Mouse (Mus musculus) cerebellum, adult 9-10 months (tissue): ENCODE results near the gene Soga1.
A peak's percentile ranks its signal among the peaks of the same experiment; 100 is the strongest.

ENCODE experiments used
- DNase-seq: peaks from one replicate; pipeline ENCODE4 v3.0.0; 2022

The Soga1 gene

DNA sequence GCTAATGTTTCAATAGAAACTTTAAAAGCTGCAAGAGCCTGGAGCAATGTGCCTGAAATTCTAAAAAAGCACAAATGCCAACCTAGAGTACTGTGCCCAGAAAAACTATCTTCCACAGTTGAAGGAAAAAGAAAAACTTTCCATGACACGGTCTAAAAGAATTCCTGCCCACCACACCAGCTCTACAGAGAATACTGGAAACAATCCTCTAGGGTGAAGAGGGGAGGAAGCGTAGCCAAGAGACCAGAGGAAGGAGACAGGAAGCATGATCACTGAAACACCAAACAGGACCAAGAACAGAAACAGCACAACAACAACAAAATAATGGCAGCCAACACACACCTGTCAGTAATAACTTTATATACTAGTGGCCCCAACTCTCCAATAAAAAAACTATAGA, 99.0 kb downstream of the Soga1 start:
- DNase-seq: no peak

DNA sequence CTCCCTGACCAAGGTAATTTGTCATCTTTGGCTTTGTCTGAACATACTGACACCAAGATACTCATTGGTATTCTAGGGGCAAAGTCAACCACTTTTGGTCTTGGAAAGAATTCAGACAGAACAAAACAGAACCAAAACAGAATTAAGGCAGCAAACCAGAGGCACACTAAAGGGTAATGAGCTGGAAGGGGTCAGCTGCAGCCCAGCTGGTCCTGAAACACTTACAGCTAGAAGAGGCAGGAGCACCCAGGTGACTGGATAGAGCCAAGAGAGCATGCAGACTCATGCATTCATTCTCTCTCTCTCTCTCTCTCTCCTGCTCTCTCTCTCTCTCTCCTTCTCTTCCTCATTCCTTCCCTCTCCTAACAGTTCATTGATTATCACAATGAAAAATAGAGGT, 102.3 kb downstream of the Soga1 start:
- DNase-seq: no peak

DNA sequence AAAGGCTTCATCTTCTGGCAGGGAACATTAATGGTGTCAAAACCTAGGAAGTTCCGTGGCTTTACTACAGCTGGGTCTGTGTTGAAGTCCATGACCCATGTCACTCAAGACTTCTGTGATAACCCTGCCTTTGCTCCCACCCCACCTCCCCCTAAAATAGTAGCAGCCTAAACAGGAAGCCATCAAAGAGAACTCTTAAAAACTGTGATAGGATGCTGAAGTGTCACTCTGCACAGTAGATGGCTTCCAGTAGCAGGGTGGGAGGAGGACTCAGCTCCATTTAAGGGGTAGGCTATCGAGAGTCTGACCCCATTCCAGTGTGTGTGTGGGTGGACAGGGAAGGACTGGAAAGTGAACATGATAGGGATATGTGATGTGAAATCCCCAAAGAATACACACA, 104.1 kb downstream of the Soga1 start:
- no peak for DNase-seq

DNA sequence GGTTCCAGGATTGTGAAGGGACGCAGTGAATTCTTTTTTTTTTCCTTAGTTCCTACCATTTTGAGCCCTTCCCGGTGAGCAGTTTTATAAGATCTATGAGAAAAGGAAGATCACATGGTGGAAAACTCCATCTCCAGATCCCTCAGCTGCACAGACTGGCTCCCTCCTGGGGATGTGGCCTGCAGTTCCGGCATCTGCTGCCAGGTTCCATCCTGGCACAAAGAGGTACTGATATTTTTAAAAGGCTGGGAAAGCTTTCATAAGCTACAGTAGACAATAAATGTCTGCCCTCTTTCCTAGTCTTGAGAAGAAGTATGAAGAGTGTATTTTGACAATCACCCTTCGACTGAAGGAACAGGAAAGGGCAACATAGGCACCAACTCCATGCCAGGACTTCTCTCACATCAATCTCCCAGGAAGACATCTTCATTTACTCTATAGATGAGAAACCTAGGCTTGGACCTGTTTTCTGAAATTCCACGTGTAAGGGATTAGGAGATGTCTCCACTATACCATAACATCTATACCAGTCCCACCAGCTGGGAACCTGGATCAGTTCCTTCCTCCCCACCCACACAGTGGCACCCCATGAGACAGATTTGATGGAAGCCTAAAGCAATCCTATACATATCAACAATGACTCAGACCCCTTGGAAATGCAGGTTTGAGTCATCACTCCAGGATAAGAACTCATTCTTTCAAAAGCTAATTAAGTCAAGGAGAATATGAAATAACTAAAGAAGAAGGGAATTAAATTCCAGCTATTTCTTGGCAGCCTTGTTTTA, 105.5 kb downstream of the Soga1 start:
- peak; percentile 85 for DNase-seq

DNA sequence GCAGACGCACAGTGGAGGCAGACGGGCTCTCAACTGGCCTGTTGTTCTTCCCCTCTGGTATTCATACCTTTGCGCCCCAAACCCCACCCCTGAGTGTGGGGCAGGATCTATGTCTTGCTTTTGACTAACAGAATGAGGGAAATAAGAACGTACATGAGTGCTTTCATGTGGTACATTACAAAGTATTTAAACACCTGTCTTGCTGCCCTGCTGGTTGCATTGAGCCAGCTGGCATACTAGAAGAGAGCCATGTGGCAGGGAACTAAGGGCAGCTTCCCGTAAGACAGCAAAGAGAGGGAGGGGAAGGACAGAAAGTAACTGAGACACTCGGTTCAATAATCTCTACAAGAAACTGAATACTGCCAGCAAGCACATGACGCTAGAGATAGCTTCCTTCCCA, 108.8 kb downstream of the Soga1 start:
- DNase-seq: no peak

DNA sequence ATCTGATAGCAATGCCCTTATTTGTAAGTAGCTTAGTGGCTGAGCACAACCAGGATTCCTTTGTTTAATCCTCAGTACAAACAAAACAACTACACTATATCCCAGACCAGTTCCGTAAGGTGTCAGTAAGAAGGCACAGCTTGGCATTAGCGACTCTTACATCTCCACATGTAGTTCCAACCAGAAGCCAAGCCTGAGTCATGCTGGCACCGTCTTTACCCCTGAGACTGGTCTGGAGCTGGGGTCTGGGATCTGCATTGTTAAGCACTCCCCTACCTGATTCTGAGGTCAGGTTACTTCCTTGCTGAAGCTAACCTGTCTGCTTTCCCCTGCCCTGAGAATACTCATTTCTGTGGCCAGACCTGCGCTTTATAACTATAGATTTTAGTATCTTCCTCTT, 110.6 kb downstream of the Soga1 start:
- no peak for DNase-seq

DNA sequence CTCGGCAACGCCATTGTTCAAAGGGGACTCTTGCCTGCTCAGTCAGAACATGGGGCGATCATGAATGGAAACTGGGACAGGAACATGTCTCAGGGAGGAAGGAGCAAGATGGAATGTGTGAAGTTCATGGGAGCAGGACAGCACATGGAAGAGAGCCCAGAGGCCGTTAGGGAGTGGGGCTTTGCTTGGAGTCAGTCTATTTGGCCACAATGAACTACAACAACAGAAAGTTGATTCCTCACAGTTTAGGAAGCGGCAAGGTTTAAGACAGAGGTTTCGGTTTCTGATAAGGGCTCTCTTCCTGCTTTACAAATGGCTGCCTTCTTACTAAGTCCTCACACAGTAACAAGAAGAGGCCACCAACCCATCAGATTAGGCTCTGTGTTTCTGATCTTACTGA, 111.7 kb downstream of the Soga1 start:
- no peak for DNase-seq
